Mouse (Mus musculus): ENCODE results near the gene Ubap1.

Ubap1 gene

DNA sequence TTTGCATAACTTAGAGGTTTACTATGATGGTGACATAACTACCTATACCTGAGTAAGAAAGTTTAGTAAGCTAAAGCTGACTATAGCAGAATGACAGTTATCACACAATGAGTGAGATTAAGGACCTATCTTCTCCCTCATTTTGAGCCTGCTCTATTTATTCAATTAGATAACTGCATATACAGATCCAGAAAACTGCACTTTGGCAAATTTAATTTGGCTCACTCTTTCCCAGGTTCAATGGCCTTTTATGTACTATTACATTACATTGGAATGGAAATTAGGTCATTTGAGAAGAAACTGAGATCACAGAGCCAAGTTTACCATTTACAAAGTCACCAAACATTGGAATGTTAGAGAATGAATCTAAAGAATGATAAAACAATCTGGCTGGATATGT is 68.2 kb downstream of the Ubap1 start:
- no peak for DNase-seq (ENCODE audit: low spot score in 2 of 2)

DNA sequence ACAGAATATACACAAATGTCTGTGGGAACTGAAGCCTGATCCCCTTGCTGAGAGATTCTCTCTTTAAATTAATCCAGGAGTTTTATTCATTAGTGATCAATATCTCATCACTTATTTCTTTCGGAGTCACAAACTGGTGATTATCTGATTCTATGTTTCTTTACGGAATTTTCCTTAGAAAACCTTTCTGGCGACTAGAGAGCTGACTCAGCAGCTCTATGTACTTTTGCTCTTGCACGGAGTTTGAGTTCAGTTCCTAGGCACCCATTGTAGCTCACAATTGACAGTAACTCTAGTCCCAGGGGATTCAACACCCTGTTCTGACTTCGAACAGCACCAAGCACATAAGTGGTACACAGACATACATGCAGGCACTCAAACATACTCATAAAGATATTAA is 90.1 kb downstream of the Ubap1 start:
- no peak for DNase-seq (ENCODE audit: low spot score in 2 of 2)

Measured in heart, adult 9 months (tissue).